Mouse (Mus musculus): ENCODE data around the gene Cygb.

Gene Cygb

DNA sequence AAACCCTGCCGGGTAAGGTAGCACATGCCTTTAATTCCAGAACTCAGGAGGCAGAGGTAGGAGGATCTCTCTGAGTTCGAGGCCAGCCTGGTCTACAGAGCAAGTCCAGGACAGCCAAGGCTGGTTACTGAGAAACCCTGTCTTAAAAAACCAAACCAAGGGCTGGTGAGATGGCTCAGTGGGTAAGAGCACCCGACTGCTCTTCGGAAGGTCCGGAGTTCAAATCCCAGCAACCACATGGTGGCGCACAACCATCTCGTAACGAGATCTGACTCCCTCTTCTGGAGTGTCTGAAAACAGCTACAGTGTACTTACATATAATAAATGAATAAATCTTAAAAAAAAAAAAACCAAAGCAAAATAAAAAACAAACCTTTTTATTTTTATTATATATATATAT, 17.5 kb downstream of the Cygb start:
- peak in 1 of 2 experiments; percentile 55 for DNase-seq

- DNase-seq = no peak
Measured at GRCm38 (mm10) chr11:116632962-116633361, 21.2 kb downstream of the Cygb start.

- no peak for DNase-seq
Measured at GRCm38 (mm10) chr11:116630171-116630965, 23.7 kb downstream of the Cygb start.

DNA sequence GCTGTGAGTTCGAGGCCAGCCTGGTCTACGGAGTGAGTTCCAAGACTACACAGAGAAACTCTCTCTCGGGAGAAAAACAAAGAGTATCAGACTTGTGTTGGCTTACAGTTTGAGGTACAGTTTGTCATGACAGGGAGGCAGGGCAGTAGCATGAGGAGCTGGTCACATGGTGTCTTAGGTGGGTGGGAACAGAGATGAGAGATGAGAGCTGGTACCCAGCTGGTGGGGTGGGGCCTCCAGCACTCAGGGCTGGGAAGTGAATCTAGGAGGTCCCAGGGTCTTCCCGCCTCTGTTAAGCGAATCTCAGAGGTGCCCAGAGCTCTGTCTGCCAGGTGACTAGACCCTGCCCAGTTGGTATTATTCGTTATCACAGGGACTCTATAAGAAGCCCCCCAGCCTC, 24.6 kb downstream of the Cygb start:
- DNase-seq = no peak

- DNase-seq = peak; percentile 89 to 93
Measured at GRCm38 (mm10) chr11:116628712-116629111, 25.4 kb downstream of the Cygb start.

DNA sequence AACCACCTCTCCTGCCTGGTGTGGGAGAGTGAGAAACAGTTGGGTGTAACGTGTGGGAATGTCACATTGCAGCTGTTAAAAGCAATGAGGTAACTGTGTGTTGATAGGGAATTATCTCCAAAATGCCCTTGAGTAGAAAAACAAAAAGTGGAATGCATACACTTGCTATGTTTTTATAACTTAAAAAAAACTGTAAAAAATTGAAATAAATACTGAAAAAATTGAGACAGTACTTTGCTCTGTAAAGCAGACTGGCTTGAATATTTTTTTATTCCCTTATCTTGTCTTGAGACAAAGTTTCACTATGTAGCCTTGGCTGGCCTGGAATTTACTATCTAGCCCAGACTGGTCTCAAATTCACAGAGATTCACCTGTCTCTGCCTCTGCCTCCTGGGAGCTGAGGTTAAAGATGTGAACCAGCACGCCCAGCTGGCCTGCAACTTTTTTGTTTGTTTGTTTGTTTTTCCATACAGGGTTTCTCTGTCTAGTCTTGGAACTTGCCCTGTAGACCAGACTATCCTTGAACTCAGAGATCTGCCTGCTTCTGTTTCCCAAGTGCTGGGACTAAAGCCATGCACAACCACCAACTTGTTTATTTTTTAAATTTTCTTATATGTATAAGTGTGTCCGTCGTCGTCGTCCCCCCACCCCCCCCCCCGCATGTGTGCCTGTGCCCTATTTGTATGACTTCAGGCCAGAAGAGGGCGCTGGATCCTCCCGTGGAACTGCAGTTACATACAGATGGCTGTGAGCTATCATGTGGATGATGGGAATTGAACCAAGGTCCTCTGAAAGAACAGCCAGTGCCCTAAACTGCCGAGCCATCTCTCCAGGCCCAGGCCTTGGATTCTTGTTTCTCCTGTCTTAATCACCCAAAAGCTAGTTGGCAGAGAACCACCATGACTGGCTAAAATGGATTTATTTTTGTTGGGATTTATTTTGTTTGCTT, 26.8 kb downstream of the Cygb start:
- peak; percentile 51 to 78 for DNase-seq

DNA sequence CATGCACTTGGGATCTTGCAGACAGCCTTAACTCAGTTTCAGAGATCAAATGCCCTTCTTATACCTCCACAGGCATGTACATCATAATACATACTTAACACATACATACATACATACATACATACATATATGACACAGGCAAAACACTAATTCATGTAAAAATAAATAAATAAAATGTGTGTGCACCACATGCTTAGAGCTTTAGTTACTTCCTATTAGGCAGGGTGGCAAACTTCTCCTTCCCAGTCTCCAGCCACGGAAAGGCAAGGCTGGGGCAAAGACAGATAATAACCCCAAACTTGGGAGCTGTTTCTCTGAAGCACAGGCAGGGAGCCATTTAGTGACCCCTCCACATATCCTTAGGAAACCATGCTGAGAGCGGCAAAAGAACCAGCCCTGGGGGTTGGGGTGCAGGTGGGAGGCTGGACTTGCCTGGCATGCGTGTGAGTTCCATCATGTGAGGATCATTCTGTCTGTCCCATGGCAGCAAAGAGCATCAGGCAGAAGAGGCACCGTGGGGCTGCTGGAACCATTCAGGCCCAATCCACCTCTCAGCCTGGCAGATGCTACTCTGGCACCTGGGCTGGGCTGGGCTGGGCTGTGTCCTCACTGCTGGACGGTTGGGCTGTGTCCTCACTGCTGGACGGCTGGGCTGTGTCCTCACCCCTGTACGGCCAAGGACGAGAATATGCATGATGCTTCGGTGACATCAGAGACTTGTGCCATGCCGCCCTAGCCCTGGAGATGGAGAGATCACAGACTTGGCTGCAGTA, 27.6 kb downstream of the Cygb start, which contains the start of gene Rhbdf2:
TSS of gene Rhbdf2 (minus strand) at position 721 of the 773 bp plus-strand sequence.
- DNase-seq = peak; percentile 7 to 8

GRCm38 (mm10) chr11:116625081-116626000, 28.8 kb downstream of the Cygb start:
- peak; percentile 67 to 81 for DNase-seq

DNA sequence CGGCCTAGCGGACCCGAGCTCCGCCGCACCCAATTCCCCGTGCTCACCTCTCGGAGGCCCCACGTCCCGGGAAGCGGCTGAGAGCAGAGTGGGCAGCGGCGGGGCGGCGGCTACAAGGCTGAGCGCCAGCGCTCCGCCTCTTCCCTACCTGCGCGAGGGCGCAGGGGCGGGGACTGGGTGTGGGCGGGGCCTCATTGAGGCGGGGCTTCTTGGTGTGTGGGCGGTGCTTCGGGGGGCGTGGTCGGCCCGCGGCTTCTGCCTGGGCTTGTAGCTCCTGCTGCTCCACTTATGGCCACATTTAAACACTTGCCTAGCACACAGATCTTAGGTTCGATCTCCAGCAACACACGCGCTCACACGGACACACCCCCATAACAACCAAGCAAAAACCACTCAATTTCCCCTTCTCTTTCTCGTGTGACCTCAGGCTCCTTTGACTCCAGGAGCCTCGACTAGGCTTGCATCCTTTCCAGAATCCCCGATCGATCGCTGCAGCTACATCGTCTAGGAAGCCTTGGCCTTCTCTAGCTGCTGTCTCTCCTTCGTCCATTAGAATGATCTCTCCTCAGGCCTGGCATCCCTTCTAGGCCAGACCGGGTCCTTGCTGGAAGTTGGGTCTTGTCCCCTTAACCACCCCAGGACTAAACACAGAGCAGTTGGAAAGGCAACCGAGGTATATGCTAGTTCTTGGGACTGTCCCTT, 29.8 kb downstream of the Cygb start:
- DNase-seq = peak; percentile 74 to 79

GRCm38 (mm10) chr11:116623281-116624124, 30.6 kb downstream of the Cygb start:
- DNase-seq = peak; percentile 40 to 54

- peak; percentile 89 to 90 for DNase-seq
Measured at GRCm38 (mm10) chr11:116621258-116621704, 32.8 kb downstream of the Cygb start.

DNA sequence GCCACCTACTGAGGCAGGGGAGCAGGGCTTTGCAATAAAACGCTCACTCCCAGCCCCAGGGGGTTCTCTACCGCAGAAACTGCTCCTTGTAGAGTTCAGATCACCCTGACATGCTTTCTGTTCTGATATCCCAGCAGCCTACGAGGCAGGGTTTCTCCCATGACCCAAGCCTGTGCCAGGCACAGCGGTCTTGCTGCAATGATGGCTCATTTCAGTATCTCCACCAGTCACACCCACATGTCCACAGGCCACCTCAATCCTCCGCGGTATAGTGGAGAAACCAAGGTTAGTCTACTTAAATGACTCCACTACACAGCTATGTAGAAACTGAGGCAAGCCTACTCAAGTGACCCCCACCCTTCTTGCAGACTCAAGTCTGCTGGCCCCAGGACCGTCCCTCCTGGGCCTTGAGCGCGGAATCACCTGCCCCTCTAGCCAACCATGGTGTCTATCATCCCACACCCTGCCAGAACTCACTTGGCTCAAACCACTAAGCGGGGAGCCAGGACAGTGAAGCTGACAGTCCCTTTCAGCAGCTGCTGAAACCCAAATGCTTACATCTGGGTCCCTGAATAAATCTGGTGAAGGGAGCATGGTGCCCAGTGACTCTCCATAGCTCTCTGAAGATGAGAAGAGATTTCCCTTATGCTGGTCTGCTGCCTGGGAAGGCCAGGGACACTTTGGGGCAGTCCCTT, 33.4 kb downstream of the Cygb start:
- DNase-seq = peak in 1 of 2 experiments; percentile 35

DNA sequence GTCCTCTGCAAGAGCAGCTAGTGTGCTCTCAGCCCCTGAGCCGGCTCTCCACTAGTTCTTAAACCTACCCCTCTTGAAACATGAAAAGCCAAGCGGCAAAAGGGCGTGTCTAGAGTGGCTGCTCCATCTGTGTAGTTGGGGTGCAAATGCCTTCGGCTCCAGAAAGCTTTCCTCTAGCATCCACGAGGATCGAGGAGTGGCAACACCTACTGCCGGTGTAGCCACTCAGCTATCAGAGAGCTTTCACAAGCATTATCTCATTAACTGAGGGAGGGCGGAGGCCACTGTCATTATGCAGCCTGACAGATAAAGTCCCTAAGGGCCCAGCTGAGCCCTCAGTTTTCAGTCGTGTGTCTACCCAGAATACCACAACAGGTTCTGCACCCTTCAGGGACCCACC, 34.0 kb downstream of the Cygb start:
- DNase-seq = peak; percentile 35 to 40

- DNase-seq = no peak
Measured at GRCm38 (mm10) chr11:116619561-116619960, 34.6 kb downstream of the Cygb start.

- peak; percentile 81 to 85 for DNase-seq
Measured at GRCm38 (mm10) chr11:116619156-116619555, 35.0 kb downstream of the Cygb start.

DNA sequence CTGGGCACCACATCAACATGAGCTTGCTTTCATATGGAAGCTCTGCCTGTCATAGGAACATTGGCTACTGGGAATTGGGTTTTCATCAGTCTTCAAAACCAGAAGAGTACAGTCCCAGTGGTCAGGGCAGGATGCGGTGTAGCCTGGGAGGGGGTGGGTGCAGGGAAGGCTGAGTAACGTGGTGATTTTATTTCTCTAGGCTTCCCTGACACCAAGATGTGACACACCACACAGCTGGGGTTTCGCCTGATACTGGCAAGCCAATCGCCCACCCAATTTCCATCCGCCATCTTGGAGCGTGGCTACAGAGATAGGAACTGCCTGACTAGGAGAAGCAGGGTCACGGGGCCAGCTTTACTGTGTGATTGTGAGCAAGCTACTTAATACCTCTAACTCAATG, 35.4 kb downstream of the Cygb start:
- peak in 1 of 2 experiments; percentile 22 for DNase-seq

GRCm38 (mm10) chr11:116617641-116618040, 36.5 kb downstream of the Cygb start:
- DNase-seq = peak; percentile 55 to 61

DNA sequence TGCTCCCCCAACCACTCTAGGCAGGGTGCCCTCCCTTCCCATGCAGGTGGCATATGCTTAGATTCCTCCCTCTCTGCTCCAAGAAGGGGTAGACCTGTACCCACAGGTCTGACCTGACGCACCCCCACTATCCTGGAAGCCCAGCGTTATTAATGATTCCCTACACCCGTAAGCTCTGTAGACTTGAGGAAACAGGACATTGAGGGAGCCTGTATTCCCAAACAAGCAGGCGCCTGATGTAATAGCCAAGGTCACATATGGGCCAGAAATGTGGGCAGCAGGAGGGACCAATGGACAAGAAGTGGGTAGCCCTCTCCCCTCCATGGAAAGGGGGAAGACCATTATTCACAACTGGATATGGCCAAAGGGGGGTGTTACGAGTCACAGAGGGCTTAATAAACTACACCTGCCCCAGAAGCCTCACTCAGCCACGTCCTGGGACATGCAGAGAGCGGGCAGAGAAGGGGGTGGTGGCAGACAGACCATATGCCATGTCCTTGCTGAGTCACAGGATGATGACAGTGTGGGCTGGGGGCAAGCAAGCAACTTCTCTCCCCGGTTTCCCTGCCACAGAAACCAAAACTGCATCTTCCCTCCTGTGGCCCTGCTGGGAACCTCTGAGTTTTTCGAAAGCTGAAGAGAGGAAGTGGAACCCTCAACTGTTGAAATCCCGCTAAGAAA, 37.5 kb downstream of the Cygb start:
- DNase-seq = peak; percentile 39 to 41
